Mouse (Mus musculus): ENCODE results near the gene Adamtsl4.

The Adamtsl4 gene

GRCm38 (mm10) chr3:95630856-95631255, 56.9 kb downstream of the Adamtsl4 start:
- no peak for DNase-seq

GRCm38 (mm10) chr3:95629755-95630154, 58.0 kb downstream of the Adamtsl4 start:
- DNase-seq, result no peak

GRCm38 (mm10) chr3:95627763-95628162, 60.0 kb downstream of the Adamtsl4 start:
- no peak for DNase-seq
